Mouse (Mus musculus) heart, adult 10 weeks (tissue): ENCODE measurements around the gene Lsamp. TPM values are rescaled to one million over a fixed set of nuclear protein-coding genes. Genes with fewer than 3 reads are reported as not detected.

Experiments
- polyA plus RNA-seq: library from polyadenylated mRNA; stranded (reverse); fragments of 350-450 nt; fragmentation: Illumina TruSeq; extraction: RNeasy Lipid Tissue Mini Kit (QIAGEN cat#74804); gene quantifications from one replicate; pipeline ENCODE4 v1.2.3, GENCODE M21; 2014; ENCODE audit warnings: low read depth, low replicate concordance

Lsamp gene
- 1.7 TPM for polyA plus RNA-seq

GRCm38 (mm10) chr16:39984205-39984634 is at the start of gene Lsamp:
Gene Lsamp (plus strand): TSS chr16:39984361.

